15 mouse cellular contexts compared by ENCODE assay signal in the genomic region with DNA sequence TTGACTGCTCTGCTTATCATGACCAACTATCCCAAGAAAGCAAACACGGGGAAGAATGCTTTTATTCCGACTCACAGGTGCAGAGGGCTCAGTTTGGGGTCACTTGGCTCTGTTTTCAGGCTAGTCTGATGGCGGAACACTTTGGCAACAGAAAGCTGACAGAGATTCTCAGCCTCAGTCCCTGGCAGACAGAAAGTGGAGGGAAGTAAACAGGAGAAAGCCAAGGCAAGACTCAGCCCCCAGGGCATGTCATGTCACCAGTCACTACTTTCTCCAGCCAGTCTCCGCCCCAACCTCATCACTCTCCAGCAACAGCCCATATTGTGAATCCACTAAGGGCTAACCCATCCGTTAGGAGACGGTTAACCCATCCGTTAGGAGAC.
DNase-seq lines count a peak whose midpoint lies in the region.
"Had no signal": no experiment of that assay in that cellular context is flagged by ENCODE, and none has a peak within 500 bp of the region (broad histone marks: within the 10 kb centered on the region; RNA-seq: fewer than 3 reads in every experiment).

No protein-coding gene starts in this region.

- DNase-seq in heart, adult 8-10 months (ENCODE audit: low spot score) = peak; percentile 4
- DNase-seq in heart, postnatal 25 days (ENCODE audit: low spot score) = no peak
- DNase-seq in NIH3T3 (ENCODE audit: low read depth) = peak; percentile 78
- DNase-seq in heart, postnatal 14 days = peak; percentile 7 to 40
- DNase-seq in lung, postnatal 10 days = peak; percentile 58
- no peak for DNase-seq in neural tube, embryonic 10.5 days (ENCODE audit: extremely low spot score, low spot score)
- DNase-seq in right cerebral cortex, adult 18-20 months = no peak
- DNase-seq: adrenal gland, postnatal 14 days; cerebellum, adult 9-11 months; gastrocnemius, postnatal 14 days; layer of hippocampus, postnatal 36 days; liver, postnatal 0 days; midbrain, embryonic 14.5 days; thymus, adult 18-20 months; thymus, postnatal 36 days had no signal

- intact Hi-C loops in heart, postnatal 25 days (cut with DNase I) = no loop called here
- intact Hi-C loops in heart, postnatal 14 days (cut with DNase I) = no loop called here

Comparison
In these comparisons a context has a peak if more than half of its experiments do, and no peak if none do; other contexts are left out.
1. DNase-seq: peak in heart, adult 8-10 months (single experiment), NIH3T3 (single experiment), heart, postnatal 14 days (2 of 2) and lung, postnatal 10 days (single experiment); none in heart, postnatal 25 days (single experiment), neural tube, embryonic 10.5 days (single experiment) and right cerebral cortex, adult 18-20 months (single experiment).